Mouse (Mus musculus) mature B cell (primary cell): ENCODE data around the gene Nol10.

ENCODE experiments used
- in situ Hi-C: fragments of 300-500 bp; cut with MboI; formaldehyde crosslinking; loops from 2 replicates; pipeline ENCODE4 v1.14.3; 2019

Nol10 gene

DNA sequence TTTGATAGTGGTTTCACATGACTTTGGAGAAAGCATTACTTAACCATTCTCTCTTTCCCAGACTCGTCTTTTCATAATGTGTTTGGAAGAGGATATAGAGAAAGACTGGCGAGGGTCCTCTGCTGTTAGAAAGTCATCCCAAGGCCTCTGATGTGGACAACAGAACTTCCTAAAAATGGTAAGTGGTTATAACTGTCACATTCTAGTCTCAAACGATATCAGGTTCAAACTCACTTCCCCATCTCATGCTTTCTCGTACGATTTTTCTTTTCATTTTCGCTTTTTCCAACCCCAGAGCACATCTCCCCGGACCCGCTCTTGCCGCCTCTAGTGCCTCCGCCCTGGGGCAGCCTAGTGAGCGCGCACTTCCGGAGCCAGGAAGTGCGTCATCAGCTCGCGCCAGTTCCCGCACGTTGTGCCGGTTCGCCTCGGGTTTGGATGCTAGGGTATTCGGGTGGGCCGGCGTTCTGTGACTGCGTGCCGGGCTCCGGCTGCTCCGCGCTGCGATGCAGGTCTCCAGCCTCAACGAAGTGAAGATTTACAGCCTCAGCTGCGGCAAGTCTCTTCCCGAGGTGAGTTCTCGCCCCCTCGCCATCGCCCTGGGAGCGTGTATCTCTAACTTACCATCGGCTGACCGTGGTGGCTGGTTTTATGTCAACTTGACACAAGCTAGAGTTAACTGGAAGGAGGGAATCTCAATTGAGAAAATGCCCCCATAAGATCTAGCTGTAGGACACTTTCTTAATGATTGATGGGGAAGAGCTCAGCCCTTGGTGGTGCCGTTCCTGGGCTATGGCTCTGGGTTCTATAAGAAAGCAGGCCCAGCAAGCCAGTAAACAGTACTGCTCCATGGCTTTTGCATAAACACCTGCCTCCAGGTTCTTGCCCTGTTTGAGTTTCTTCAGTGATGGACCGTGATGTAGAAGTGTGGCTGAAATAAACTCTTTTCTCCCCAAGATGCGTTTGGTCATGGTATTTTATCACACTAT, at the start of gene Nol10:
Gene Nol10, plus strand, starts transcription at position 411 of the 989 bp plus-strand sequence.
- in situ Hi-C loops, result no loop called here

DNA sequence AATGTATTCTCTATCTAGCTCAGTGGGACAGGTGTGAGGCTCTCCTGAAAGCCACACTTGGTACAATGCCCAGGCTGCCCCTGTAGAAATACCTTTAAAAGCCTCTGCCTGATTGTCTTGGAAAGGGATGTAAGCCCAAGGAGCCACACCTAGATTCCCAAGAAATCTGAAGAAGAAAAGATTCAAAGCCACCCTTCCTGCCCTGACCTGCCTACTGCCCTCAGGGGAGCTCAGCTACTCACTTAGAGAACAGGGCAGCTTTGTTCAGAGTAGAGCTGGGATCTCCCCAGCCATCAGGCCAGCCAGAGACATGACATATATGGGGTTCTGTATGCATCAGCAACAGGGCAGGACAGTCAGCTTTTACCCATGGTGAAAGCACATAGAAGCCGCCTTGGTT, 48.4 kb upstream of the Nol10 start:
- in situ Hi-C loops, result no loop called here

DNA sequence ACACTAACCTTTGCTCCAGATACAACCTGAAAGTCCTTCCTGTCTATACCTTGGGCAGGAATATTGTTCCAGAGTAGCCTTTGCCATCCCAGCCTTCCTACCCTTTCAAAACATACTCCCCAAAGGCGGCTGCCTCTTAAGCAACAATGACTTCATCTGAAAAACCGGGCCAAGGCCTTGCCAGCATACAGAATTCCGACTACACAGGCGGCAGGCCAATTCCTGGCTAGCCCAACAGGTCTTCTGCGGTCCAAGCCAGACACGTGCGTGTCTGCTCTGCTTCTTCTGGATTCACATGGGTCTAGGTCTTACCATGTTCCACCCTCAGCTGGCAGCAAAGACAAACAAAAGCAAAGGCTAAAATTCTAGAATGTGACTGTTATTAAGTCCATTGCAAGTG, 42.8 kb upstream of the Nol10 start:
- in situ Hi-C loops, result no loop called here

DNA sequence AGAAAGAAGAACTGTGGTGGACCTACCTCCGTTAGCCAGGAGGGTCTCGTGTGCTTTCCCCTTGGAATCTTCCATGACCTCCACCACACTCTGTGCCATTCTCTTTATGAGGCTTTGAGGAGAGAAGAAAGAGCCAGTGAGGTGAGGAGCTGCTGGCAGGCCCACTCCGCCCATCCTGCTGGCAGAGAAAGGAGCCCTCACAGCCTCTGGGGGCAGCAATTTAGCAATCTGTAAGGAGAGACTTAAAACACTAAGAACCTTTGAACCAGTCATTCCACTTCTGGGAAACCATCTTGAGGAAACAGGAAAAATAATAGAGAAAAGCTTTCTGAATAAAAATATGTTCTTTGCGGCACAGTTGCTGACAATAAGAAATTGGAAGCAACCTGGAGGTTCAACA, 40.0 kb upstream of the Nol10 start:
- in situ Hi-C loops, result no loop called here

DNA sequence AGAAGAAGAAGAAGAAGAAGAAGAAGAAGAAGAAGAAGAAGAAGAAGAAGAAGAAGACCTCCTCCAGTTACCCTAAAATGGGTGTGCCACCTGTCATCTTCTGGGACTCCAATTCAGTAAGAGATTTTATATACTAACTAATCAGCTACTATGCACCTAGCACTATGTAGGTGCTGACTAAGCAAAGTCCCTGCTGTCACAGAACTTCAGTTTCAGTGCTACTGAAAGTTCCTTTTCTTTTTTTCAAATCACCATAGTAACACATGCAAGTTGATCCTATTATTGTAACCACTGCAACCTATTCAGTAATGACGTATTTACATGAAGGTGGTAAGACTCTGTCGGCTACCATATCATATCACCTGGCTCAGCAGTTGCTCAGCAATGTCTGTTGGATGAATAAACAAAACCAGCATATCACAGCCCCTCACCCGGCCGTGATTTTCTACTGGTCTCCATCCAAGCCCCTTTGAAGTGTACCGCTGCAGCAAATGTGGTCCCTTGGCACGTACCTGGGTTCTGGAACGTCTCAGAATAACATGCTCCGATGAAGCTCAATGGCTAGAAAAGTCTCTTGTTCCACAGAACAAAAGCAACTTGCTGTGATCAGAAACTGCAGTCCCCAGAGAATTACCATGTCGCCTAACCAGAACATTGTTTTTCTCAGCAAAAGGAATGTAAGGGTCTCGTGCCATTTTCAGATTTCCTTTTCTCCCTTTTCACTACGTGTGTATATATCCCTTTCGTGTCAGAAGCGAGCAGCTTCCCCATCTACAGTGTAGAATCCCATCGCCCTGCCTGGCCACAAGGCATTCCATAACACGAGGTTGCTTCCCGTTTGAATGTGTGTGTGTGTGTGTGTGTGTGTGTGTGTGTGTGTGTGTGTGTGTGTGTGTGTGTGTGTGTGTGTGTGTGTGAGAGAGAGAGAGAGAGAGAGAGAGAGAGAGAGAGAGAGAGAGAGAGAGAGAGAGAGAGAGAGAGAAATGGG, 37.1 kb upstream of the Nol10 start:
- in situ Hi-C loops, result no loop called here

DNA sequence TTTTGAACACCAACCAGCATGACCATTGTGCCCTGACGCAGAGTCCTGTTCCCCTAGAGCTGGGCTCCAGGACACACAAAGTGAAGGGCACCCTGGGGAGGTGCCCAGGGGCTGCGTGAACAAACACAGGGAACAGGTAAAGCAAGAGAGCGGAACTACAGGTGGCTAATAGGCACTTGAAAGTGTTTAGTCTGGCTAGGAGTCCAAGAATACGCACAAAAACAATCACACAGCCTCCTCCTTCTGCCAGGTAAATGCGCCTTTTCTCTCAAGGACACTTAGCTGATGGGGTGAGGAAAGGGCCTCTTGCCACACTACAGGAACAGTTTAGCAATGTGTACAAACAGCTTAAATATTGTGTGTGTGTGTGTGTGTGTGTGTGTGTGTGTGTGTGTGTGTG, 32.2 kb upstream of the Nol10 start:
- in situ Hi-C loops, result no loop called here

DNA sequence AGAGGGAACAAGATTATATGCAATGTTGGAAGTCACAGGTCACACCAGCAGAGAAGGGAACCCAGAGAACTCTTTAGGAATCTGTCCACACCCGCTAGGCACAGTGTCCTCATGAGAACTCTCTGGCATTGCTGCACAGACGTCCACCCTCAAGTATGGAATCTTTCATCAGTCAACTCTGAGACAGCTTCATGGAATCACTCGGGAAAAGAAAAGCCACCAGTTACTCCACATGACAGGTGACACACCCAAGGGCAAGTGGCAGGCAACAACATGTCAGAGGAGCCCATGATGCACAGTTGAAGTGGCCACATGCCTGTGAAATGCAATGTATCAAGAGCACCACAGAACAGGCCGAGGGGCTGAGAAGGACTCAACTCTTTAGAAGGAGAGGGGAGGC, 30.3 kb upstream of the Nol10 start:
- in situ Hi-C loops, result no loop called here

DNA sequence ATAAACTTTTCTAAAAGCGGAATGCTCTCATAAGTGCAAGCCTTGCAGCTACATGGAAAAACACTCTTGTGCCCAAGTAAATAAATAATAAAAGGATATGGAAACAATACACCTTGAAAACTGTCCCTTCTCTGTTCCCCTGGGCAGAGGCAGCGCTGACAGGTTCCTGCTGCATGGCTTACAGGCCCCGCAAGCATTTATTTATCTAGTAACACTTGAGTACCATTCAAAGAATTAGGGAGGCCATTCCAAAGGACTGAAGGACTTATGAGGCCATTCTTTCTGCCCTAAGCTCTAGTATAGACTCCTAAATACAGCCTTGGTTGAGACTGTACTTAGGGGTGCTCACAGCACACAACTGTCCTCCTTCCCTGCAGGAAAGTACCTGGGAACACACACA, 29.8 kb upstream of the Nol10 start:
- in situ Hi-C loops, result no loop called here

DNA sequence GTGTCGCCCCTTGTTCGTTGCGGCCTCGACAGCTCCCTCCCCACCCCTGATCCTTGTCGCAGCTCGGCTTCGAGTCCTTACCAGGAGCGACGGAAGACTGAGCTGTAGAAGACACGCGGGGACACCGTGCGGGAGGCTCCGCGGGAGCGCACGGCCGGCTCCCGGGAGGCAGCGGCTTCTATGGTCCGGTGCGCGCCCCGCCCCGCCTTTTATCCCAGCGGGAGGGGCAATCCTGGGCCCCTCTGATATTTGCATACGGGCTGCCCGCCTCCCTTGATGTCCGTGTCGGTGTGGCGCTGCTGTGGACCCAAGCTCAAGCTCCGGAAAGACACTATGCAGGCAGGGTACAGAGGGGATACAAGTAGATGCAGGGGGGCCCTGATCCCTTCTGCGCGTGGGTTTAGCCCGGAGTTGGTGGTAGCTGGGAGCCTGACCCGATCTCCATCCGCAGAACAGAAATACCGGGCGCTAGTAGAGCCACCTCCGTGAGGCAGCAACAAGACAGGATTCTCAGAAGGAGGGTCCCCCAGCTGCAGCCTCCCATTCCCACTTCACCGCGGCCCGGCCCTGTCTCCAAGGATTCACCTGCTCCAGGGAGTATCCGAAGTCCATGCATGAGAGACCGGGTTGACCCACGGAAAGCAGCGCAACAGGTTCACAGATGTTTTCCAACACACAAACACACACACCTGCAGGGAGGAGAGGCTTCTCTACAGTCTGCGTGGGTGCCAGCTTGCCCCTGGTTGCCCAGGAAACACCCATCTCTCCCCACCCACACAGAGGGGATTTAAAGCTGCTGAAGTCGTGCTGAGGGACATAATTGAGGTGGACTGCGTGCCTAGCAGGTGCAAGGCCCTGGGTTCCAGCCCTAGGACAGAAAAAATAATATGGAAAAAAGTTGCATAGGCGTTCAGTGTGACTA, 23.4 kb upstream of the Nol10 start:
- in situ Hi-C loops, result no loop called here

DNA sequence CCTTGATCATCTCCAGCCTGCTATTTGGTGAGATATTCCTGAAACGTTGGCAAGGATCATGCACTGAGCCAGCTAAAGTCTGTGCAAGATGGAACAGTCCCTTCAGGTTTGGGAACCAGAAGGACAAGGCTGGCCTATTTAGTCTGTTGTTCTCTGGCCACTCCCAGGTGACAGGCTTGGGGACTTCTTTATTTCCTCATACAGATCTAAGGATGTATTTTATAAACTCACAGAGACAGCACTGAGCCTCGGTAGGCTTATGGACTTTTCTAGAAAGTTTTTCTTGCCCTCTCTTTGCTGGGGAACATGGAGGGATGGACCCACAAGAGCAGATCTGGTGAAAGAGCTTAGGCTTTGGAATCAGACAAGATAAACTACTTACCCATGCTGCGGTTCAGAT, 19.0 kb upstream of the Nol10 start, which contains the start of gene Atp6v1c2:
Gene Atp6v1c2, minus strand, starts transcription at position 101 of the 400 bp plus-strand sequence.
- in situ Hi-C loops, result no loop called here

DNA sequence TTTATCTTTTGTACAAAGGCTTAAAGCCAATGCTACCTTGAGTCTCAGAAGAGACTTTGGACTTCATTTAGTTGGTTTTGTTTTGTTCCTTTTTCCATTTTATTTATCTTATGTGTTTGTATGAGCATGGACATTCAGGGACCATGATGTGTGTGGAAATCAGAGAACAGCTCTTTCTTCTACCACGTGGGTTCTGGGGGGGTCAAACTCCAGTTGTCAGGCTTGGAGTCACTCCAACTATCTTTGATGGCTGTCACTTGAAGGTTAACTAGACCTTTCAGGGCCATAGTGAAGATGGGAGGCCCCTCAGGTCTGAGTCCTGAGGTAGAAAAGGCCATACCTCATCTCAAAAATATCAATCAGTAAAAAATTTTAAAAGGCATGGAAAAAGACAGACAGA, 14.8 kb upstream of the Nol10 start:
- in situ Hi-C loops, result no loop called here

DNA sequence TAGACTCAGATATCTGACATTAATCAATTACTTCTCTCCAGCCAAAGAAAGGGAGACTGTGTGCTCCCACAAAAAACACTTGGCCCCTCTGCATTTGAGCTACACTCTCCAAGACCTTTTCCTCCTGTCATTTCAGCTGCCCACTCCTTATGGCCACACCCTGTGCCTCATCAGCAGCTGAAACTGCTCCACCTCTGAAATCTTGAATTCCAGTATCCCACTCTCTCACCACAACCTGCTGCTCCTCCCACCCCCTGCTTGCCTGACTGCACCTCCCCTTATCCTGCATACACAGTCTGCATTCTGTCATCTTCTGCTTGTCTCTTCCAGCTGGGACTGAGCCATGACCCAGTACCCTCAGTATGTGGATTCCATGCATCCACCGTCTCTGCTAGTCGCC, 9.9 kb upstream of the Nol10 start:
- in situ Hi-C loops, result no loop called here

DNA sequence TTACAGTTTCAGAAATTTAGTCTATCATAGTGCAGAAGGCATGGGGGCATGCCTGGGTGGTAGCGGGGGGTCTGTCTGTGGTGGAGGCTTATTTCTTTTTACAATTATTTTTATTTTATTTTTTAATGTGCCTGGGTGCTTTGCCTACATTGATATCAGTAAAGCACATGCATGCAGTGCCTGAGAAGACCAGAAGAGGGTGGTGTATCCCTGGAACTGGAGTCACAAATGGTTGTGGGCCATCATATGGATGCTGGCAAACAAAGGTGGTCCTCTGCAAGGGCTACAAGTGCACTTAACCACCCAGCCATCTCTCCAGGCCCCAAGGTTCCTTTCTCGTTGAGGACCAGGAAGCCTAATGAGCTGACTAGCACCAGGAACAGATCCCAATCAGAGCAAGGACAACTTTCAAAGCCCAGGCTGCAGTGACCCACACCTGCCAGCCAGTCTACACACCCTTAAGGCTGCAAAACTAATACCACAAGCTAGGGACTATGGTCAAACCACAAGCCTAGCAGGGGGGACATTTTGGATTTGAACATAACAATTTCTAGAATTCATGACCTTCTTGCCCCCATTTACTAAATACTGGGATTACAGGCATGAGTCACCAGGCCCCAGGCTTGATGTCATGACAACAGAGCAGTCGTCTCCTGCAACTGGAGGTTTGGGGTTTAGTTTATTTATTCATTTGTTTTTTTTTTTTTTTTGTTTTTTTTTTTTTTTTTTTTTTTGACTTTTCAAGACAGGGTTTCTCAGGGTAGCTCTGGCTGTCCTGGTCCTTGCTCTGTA, 8.9 kb upstream of the Nol10 start:
- in situ Hi-C loops, result no loop called here

DNA sequence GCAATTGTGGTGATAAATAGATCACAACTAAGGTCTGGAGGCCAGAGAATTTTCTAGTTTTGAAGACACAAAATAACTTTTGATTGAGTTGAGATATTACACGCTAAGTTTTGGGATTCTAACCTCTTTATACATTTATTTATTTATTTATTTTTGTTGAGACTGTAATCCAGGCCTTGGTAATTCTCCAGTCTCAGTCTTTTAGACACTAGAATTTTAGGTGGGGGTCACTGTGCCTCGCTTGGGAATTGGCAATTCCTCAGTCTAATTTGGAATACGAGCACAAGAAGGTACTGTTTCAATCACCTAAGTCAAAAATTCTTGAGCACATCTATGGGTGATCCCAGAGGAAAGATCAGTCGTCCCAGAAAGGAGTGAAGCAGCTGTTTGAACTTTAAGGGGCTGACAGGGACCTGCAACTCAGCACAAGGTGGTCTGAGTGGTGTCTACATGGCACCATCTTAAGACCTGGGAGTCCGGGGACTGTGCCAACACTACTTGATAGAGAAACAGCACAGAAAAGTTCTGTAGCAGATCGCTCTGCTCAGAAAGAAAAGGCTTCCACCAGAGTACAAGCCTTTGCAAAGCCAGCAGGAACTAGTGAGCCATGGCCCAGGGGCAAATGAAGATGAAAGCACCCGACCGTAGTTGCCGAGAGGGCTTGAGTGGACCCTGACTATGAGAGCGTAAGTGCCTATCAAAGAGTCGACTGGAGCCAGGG, 771 bp upstream of the Nol10 start:
- in situ Hi-C loops, result no loop called here

DNA sequence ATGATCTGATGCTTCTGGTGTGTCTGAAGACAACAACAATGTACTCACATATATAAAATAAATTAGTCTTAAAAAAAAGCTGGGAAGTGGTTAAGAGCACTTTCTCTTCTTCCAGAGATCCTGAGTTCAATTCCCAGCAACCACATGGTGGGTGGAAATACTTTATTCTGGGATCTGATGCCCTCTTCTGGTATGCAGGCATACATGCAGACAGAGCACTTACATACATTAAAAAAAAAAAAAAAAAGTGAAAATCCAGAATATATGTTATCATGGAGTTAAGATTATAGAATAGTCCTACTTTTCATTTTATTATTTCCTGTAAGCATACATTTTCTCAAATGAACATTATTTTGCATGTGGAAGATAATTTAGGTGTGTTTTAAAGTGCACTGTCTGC, 1.8 kb downstream of the Nol10 start:
- in situ Hi-C loops, result no loop called here

DNA sequence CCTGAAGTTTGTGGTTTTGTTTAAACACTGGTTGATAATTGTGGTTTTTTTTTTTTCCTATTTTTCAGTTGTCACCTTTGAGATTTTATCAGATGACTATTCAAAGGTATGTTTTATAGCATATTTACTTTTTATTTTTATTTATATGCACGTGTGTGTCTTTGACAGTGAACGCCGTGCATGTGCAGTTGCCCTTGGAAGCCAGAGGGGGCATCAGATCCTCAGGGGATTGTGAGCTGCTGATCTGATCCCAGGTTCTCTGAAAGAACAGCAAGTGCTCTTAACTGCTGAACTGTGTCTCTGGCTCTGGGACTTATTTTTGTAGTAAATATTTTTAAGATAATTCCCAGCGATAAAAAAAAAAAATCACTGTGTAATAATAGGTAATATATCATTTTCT, 8.6 kb downstream of the Nol10 start:
- in situ Hi-C loops, result no loop called here

DNA sequence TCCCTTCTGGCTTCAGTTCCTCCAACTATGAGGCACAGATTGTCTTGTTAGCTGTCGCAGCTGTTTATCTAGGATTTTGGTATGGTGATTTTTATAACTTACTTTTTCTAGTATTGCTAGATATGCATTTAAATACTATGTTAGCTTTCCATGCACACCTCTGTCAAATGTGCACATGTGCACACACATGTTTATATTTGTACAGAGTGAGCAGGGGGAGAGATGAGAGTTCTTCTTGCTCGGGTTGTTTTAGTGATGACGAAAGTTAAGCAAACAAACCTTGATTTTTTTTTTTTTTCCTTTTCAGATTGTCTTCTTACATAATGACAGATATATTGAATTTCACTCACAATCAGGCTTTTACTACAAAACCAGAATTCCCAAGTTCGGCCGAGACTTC, 9.5 kb downstream of the Nol10 start:
- in situ Hi-C loops, result no loop called here

DNA sequence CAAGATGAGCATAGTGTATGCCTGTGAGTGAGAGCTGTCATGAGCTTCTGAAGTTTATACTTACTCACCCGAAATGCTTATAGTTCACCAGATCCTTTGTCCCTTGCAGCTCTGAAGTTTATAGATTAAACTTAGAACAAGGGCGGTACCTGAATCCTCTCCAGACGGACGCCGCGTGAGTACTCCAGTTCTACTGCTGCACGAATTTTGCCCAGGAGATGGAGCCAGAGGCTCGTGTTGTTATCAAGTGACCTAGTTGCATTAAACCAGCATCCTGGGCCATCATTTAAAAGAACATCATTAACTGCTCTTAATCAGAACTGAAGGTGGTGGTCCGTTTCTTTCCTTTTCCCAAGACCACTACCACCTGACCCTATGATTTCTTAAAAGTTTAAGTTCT, 10.7 kb downstream of the Nol10 start:
- in situ Hi-C loops, result no loop called here

DNA sequence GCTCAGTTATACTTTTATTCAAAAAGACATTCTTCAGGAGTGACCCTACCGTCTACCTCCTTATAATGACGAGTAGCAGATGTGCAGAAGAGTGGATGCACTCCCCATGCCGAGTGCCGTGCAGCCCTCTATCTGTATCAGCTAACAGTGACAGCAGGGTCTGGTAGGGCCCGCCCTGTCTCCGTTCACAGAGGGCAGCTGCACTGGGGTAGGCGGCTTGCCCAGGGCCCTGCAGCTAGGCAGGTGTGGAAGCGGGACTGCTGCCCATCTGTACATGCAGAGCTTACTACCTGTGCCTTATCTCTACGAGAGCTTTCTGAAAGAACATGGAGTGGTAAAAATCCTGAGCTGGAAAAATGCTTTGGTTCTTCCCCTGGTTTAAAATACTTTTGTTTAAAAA, 11.8 kb downstream of the Nol10 start:
- in situ Hi-C loops, result loop anchor here (10.0 kb wide), 1 partner anchor 325 kb away; no protein-coding TSS in a partner anchor

DNA sequence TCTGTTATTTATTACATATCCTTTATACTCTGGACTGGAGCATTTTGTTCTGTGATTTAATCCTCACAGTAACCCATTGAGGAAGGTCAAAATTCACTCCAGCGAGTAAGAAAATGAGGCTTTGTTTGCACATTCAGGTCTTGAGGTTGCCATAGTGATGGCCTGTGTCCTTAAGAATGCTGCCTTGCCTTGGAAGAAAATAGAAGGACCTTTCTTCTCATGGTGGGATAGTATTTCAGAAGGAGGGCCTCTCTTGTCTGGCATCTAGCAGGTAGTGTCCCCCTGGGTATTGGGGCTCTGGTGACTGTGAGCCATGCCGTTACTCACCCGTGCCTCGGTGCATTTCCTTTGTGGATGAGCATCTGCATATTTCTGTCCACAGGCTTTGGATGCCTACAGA, 12.4 kb downstream of the Nol10 start:
- in situ Hi-C loops, result loop anchor here (10.0 kb wide), 1 partner anchor 324 kb away; no protein-coding TSS in a partner anchor
